Mouse (Mus musculus) limb, embryonic 12.5 days (tissue): Measurements from ENCODE around the gene Zmynd19. TPM values are rescaled to one million over a fixed set of nuclear protein-coding genes. Genes with fewer than 3 reads are reported as not detected.
"Not testable (repeated sequence)": the region's sequence is repeated elsewhere in the genome, so short reads cannot be mapped to it uniquely, and the experiment has no call there.

Experiments used
- ATAC-seq: fragments of 200-750 bp; cut with Nextera tagmentation; 2 replicates; pipeline ENCODE4 v1.8.0; 2017; ENCODE audit warnings: low read depth, moderate TSS enrichment; ENCODE audit not compliant: insufficient number of reproducible peaks, insufficient read depth, low FRiP score, low TSS enrichment
- H3K27ac ChIP-seq: fragments of 300-500 bp; sonication (generic); 2 replicates; pipeline ENCODE4 v1.5.1; 2016; ENCODE audit warnings: mild to moderate bottlenecking, moderate library complexity
- H3K27me3 ChIP-seq: fragments of 300-500 bp; sonication (generic); 2 replicates; pipeline ENCODE4 v1.6.1; 2016; ENCODE audit warnings: mild to moderate bottlenecking, moderate library complexity
- H3K36me3 ChIP-seq: fragments of 300-500 bp; sonication (generic); 2 replicates; pipeline ENCODE4 v1.6.1; 2016; ENCODE audit warnings: mild to moderate bottlenecking, moderate library complexity
- H3K4me1 ChIP-seq: fragments of 300-500 bp; sonication (generic); replicated peaks from 2 replicates; pipeline ENCODE4 v1.6.1; 2016
- H3K4me2 ChIP-seq: fragments of 300-500 bp; sonication (generic); 2 replicates; pipeline ENCODE4 v1.6.1; 2016; ENCODE audit warnings: mild to moderate bottlenecking, moderate library complexity
- H3K4me3 ChIP-seq: fragments of 300-500 bp; sonication (generic); replicated peaks from 2 replicates; pipeline ENCODE4 v1.5.1; 2016; ENCODE audit warnings: mild to moderate bottlenecking
- H3K9ac ChIP-seq: fragments of 300-500 bp; sonication (generic); replicated peaks from 2 replicates; pipeline ENCODE4 v1.6.1; 2016; ENCODE audit warnings: mild to moderate bottlenecking, moderate library complexity
- H3K9me3 ChIP-seq: fragments of 300-500 bp; sonication (generic); 2 replicates; pipeline ENCODE4 v1.6.1; 2016; ENCODE audit warnings: mild to moderate bottlenecking, moderate library complexity
- WGBS: fragments of 180-500 bp; shearing (Covaris S2); methylation state at CpG from one replicate; pipeline ENCODE4 v1.1.7; 2016; 5-methylcytosine and 5-hydroxymethylcytosine counted together
- polyA plus RNA-seq: library from polyadenylated mRNA; unstranded; fragments of >200 nt; fragmentation: Nextera tagmentation; extraction: Ambion mirVana; gene quantifications from 2 replicates; pipeline ENCODE4 v1.2.1, GENCODE M21; 2016

Gene Zmynd19
- polyA plus RNA-seq, 1 experiment from 2014 or later, result 25.3 TPM

DNA sequence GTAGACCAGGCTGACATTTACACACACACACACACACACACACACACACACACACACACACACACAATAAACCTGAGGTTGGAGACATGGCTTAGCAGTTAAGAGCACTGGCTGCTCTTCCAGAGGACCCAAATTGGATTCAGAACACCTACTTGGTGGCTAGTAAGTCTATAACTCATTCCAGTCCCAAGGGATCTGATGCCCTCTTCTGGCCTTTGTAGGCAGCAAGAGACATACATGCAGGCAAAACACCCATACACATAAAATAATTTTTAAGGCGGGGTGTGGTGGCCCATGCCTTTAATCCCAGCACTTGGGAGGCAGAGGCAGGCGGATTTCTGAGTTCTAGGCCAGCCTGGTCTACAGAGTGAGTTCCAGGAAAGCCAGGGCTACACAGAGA, 5.3 kb upstream of the Zmynd19 start:
- H3K4me1 ChIP-seq, H3K9ac ChIP-seq, H3K36me3 ChIP-seq, ATAC-seq, H3K4me2 ChIP-seq, H3K9me3 ChIP-seq, H3K4me3 ChIP-seq, H3K27me3 ChIP-seq, H3K27ac ChIP-seq: not testable (repeated sequence)
- WGBS, result 46% methylated on average over 2 of the region's 2 CpGs

GRCm38 (mm10) chr2:24950189-24950535, 570 bp downstream of the Zmynd19 start:
- no peak for ATAC-seq
- under 1% methylated on average over 31 of the region's 31 CpGs for WGBS
- Histone ChIP-seq H3K27me3 (no peaks in the 10 kb centered on the region), H3K27ac (peak overlapping the region; percentile 79), H3K9ac (peak overlapping the region; percentile 93), H3K4me2 (peak overlapping the region; percentile 93), H3K4me3 (peak overlapping the region; percentile 99), H3K9me3 (no peaks in the 10 kb centered on the region), H3K4me1 (peaks cover 14% of the 10 kb centered on the region), H3K36me3 (peaks cover 35% of the 10 kb centered on the region)

- no peak overlapping the region for H3K4me3 ChIP-seq
- no peak overlapping the region for H3K27ac ChIP-seq
- no peak for ATAC-seq
- no peaks in the 10 kb centered on the region for H3K27me3 ChIP-seq
- no peak overlapping the region for H3K4me2 ChIP-seq
- peaks cover 59% of the 10 kb centered on the region for H3K36me3 ChIP-seq
- WGBS, result 86% methylated on average over 4 of the region's 4 CpGs
- H3K4me1 ChIP-seq, result peaks cover 14% of the 10 kb centered on the region
- no peaks in the 10 kb centered on the region for H3K9me3 ChIP-seq
- H3K9ac ChIP-seq, result no peak overlapping the region
These were observed 3.0 kb downstream of the Zmynd19 start for GRCm38 (mm10) chr2:24952537-24953055.

DNA sequence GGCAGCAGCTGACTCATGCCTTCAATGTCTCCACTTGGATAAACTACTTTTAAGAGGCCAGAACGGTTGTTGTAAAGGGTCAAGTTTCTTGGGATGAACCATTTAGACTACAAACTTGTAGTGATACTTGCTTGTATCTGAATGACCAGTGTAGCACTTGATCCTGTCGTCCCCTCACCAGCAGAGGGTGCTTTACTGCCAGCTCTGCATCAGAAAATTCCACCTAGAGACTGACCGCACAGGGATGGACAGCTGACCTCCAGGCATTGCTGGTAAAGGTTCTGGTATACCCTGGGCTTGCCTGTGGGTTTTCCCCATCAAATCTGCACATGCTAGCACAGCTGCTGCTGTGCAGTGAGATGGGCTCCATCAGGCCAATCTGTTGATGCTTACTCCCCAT, 11.3 kb downstream of the Zmynd19 start:
- H3K27me3 ChIP-seq, result no peaks in the 10 kb centered on the region
- 36% methylated on average over 3 of the region's 3 CpGs for WGBS
- no peak for ATAC-seq
- H3K27ac ChIP-seq, result no peak overlapping the region
- no peak overlapping the region for H3K9ac ChIP-seq
- H3K4me1 ChIP-seq, result peaks cover 11% of the 10 kb centered on the region
- H3K9me3 ChIP-seq, result no peaks in the 10 kb centered on the region
- no peak overlapping the region for H3K4me2 ChIP-seq
- no peak overlapping the region for H3K4me3 ChIP-seq
- peaks cover 79% of the 10 kb centered on the region for H3K36me3 ChIP-seq

- Histone ChIP-seq H3K4me2 (peak within 1 kb of the TSS; percentile 73), H3K9me3 (no peaks in the 10 kb centered on the region), H3K27me3 (no peaks in the 10 kb centered on the region), H3K36me3 (peaks cover 78% of the 10 kb centered on the region), H3K27ac (0 out of 2 replicates have a peak within 1 kb of the TSS, but pooled peaks have one; percentile 58), H3K4me3 (peak within 1 kb of the TSS; percentile 81), H3K9ac (peak within 1 kb of the TSS; percentile 86), H3K4me1 (peaks cover 11% of the 10 kb centered on the region)
- WGBS, result 2% methylated on average over 28 of the region's 28 CpGs
- peak; percentile 84 for ATAC-seq
These were observed 12.9 kb downstream of the Zmynd19 start, which contains the start of gene Dph7 for GRCm38 (mm10) chr2:24962304-24963000. Gene Dph7 (plus strand): TSS chr2:24962400.

- 81% methylated on average over 4 of the region's 4 CpGs for WGBS
- Histone ChIP-seq H3K27ac (no peak overlapping the region), H3K4me1 (peaks cover 12% of the 10 kb centered on the region), H3K4me2 (no peak overlapping the region), H3K27me3 (no peaks in the 10 kb centered on the region), H3K36me3 (peaks cover 78% of the 10 kb centered on the region), H3K4me3 (no peak overlapping the region), H3K9ac (no peak overlapping the region), H3K9me3 (no peaks in the 10 kb centered on the region)
- no peak for ATAC-seq
These were observed 20.8 kb downstream of the Zmynd19 start for GRCm38 (mm10) chr2:24970386-24970785.

DNA sequence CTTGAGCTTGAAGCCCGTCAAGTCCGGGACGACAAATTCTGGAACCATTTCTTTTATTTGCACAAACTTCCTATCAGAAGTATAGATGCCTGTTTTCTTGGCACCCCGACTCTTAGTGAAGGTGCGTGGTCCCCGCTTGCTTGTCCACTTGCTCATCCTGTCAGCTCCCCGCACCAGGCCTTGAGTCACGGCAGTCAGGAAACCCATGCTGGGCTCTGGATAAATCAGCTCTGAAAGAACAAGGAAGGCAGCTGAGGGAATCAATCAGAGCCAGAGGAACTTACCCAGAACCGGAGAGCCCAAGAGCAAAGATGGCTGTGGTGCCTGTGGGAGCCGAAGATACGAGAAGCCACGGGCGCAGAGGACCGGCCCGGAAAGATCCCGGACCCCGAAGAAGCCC, 24.9 kb downstream of the Zmynd19 start:
- WGBS, result 2% methylated on average over 17 of the region's 17 CpGs
- peak overlapping the region; percentile 64 for H3K27ac ChIP-seq
- peaks cover 39% of the 10 kb centered on the region for H3K36me3 ChIP-seq
- not testable (repeated sequence) for H3K27me3 ChIP-seq, H3K9me3 ChIP-seq, ATAC-seq
- peak overlapping the region; percentile 94 for H3K4me2 ChIP-seq
- peaks cover 16% of the 10 kb centered on the region for H3K4me1 ChIP-seq
- peak overlapping the region; percentile 79 for H3K9ac ChIP-seq
- peak overlapping the region; percentile 74 for H3K4me3 ChIP-seq

- no peaks in the 10 kb centered on the region for H3K27me3 ChIP-seq
- H3K4me2 ChIP-seq, result peak within 1 kb of the TSS; percentile 94
- ATAC-seq, result peak; percentile 100
- H3K9me3 ChIP-seq, result no peaks in the 10 kb centered on the region
- H3K36me3 ChIP-seq, result peaks cover 33% of the 10 kb centered on the region
- H3K27ac ChIP-seq, result peak within 1 kb of the TSS; percentile 90
- H3K9ac ChIP-seq, result peak within 1 kb of the TSS; percentile 79
- under 1% methylated on average over 64 of the region's 64 CpGs for WGBS
- H3K4me1 ChIP-seq, result peaks cover 16% of the 10 kb centered on the region
- H3K4me3 ChIP-seq, result peak within 1 kb of the TSS; percentile 74
These were observed 25.5 kb downstream of the Zmynd19 start, which contains the start of gene Mrpl41 for GRCm38 (mm10) chr2:24974906-24975703. Gene Mrpl41 (minus strand): TSS chr2:24975098.

- peak within 1 kb of the TSS; percentile 74 for H3K4me3 ChIP-seq
- peak within 1 kb of the TSS; percentile 90 for H3K27ac ChIP-seq
- H3K36me3 ChIP-seq, result peaks cover 26% of the 10 kb centered on the region
- no peaks in the 10 kb centered on the region for H3K27me3 ChIP-seq
- 1% methylated on average over 16 of the region's 16 CpGs for WGBS
- peak within 1 kb of the TSS; percentile 79 for H3K9ac ChIP-seq
- peak within 1 kb of the TSS; percentile 94 for H3K4me2 ChIP-seq
- peak; percentile 50 for ATAC-seq
- peaks cover 16% of the 10 kb centered on the region for H3K4me1 ChIP-seq
- H3K9me3 ChIP-seq, result no peaks in the 10 kb centered on the region
These were observed 26.2 kb downstream of the Zmynd19 start, which contains the start of gene Pnpla7 for GRCm38 (mm10) chr2:24975704-24976297. Gene Pnpla7 (plus strand): TSS chr2:24976033.

DNA sequence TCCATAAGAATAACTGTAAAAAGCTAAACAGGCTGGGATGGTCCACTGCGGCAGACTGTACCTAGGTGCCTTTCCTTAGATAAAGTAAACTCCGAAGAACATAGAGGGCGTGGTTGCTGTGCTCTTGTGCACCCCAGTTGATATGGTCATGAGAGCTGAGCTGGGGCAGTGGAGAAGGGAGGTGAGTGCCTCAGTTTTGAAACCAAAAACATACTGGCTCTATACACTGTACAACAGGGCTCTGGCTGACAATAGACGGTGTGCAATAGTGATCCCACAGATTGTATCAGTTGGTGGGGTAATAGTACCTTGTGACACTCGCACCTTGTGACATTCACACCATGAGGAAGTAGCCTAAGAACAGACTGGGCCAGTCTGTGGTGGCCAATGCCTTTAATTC, 27.4 kb downstream of the Zmynd19 start:
- Histone ChIP-seq H3K9ac (no peak overlapping the region), H3K27ac (no peak overlapping the region), H3K27me3 (no peaks in the 10 kb centered on the region), H3K4me1 (peaks cover 16% of the 10 kb centered on the region), H3K4me3 (no peak overlapping the region), H3K9me3 (no peaks in the 10 kb centered on the region), H3K4me2 (no peak overlapping the region), H3K36me3 (peaks cover 14% of the 10 kb centered on the region)
- ATAC-seq, result no peak
- 95% methylated on average over 5 of the region's 5 CpGs for WGBS

- H3K27ac ChIP-seq, result no peak overlapping the region
- 50% methylated on average over 2 of the region's 2 CpGs for WGBS
- peaks cover 14% of the 10 kb centered on the region; the same call in 1 of the 2 replicates for H3K36me3 ChIP-seq
- no peak for ATAC-seq
- H3K9ac ChIP-seq, result no peak overlapping the region
- H3K27me3 ChIP-seq, result no peaks in the 10 kb centered on the region
- H3K4me1 ChIP-seq, result no peaks in the 10 kb centered on the region
- no peak overlapping the region for H3K4me3 ChIP-seq
- no peak overlapping the region for H3K4me2 ChIP-seq
- no peaks in the 10 kb centered on the region for H3K9me3 ChIP-seq
These were observed 38.2 kb downstream of the Zmynd19 start for GRCm38 (mm10) chr2:24987762-24988161.
